Mouse (Mus musculus) frontal cortex, adult (tissue): ENCODE data around the gene Narfl.
"Not testable (repeated sequence)": the region's sequence is repeated elsewhere in the genome, so short reads cannot be mapped to it uniquely, and the experiment has no call there.

Experiments
- ATAC-seq: cut with Nextera tagmentation; 2 replicates; pipeline ENCODE4 v1.9.2; 2017; ENCODE audit warnings: mild to moderate bottlenecking, moderate library complexity, mixed read lengths; ENCODE audit not compliant: low TSS enrichment

Gene Narfl

DNA sequence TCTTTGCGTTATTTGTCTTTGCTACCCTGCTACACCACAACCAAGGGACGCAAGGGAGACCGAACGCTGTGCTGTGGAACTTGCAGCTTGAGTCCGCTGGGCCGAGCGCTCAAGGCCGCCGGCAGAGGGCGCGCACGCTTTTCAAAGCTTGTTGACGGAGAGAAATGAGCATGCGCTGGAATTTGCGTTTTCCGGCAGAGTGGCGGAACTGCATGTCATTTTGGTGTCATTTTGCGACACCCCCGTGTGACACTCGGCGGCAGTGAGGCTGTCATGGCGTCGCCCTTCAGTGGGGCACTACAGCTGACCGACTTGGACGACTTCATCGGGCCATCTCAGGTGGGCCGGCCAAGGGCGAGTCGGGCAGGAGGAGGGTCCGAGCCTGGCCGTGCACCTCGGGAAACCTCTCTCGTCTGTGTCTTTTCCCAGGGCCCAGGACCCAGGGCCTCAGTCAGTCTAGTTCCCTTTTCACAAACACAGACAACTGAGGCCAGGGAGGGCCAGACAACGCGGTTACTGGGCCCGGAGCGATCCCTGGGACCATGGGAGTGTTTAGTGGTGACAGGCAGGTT is at the start of gene Narfl:
Gene Narfl, plus strand, starts transcription at position 228 of the 572 bp plus-strand sequence.
- peak; percentile 95 for ATAC-seq

DNA sequence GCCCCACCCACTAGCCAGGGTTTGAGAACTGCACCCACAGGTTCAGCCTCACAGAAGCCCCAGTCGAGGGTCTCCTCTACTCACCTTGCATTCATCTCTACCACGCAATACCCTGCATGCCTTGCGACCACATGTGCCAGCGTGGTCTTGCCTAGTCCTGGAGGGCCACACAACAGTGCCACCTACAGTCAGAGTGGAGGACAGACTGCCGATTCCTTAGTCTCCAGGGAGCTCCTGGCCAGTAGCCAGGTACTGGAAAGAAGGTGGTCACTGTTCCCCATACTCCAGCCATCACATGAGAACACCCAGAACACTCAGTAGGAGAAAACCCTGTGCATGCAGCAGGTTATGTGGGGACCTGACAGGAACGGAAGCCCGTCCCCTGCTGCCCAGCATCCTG is 49.7 kb upstream of the Narfl start:
- no peak for ATAC-seq

DNA sequence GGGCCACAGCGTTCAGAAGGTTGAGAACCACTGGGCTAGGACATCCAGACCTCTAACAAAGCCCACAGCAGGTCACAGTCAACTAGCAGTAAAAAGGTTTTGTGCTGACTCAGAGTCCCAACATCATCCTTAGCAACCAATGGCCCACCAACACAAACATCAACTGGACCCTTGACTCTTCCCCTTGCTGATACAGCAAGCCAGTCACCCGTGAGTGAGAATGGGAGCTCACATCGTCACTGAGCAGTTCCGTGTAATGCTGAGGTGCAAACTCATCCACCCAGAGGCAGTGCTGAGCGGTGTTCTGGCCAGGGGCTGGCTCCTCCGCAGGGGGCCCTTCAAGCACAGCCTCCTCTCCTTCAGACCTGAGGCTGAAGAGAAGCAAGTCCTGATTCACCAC is 48.3 kb upstream of the Narfl start:
- ATAC-seq: no peak

DNA sequence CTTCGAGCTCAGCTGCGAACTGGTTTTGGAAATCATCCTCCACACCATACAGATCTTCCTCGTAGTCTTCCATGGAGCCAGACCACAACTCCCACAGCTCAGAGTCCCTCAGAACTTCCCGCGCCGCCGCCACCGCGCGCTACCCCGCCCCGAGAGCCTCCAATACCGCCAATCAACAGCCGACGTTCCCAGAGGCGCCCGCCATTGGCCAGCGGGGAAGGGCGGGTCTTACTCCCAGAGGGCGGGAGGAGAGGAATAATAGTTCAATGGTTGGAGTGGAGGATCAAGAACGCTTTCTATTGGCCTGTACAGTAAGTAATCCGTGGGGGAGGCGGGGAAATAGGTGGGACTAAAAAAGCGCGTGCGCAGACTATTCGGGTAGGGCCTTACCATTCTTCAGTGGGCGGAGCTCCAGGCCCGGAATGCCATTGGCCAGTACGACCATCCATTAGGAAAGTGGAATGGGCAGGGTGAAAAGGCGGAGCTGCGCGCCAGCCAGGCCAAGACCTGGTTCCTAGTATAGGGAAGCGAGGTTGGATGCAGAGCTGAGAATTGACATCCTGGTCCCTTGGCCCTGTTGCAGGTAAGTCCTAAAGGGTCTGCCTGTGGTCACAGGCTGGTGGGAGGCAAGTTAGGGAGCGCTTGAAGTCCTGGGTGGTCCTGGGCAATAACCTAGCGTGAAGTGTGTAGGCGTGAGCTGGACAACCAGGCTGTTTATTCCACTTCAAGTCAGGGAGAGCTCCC is 46.1 kb upstream of the Narfl start, which contains the start of the genes Chtf18 and Rpusd1:
Gene Chtf18, minus strand, starts transcription at position 155 of the 744 bp plus-strand sequence.
Gene Rpusd1, plus strand, starts transcription at position 406 of the 744 bp plus-strand sequence.
- ATAC-seq: peak; percentile 93

DNA sequence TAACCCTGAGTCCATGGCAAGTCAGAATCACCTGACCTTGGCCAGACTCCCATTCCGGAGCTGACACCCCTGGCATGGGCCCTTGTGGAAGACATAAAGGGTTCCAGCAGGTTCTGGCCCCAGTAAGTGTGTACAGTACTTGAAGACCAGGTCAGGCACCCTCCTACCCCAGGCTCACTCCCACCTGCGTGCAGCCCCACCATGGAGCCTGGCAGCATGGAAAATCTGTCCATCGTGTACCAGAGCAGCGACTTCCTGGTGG is 45.6 kb upstream of the Narfl start:
- 0 out of 2 replicates have a peak, but pooled peaks have one; percentile 4 for ATAC-seq

DNA sequence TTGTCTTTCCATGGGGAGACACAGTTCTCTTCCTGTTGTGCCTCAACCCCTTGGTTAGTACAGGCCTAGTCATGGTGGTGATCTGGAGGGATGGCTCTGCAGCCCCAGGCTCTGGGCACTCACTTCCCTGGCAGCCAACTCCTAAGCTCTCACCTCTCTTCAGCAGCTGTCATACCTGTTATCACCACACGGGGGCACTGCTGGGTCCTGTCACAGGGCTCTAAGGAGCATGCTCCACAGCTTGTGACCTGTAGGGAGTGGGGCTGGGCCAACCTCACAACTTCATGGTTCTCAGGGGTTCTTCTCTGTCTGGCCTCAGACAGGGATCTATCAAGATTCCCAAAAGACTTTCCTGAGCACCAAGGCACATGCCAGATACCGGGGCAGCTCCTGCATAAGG is 41.5 kb upstream of the Narfl start:
- ATAC-seq: peak; percentile 39

DNA sequence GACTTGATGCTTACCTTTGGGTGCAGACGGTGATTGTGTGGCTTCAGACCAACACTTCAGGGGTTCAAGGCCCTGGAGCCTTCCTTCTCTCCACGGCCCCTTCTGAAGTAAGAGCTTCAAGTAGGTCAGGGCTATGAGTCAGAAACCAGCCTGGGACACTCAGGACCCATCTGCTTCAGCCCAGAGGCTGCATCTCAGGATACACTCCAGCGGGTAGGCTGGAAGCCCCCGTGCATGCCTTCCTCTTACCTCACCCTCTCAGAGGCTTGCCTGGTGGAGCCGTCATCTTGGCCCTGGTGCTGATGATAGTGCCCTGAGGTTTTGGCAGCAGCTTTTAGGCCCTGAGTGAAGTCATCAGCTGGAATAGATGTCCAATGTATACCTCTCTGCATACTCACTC is 38.3 kb upstream of the Narfl start:
- ATAC-seq: no peak

DNA sequence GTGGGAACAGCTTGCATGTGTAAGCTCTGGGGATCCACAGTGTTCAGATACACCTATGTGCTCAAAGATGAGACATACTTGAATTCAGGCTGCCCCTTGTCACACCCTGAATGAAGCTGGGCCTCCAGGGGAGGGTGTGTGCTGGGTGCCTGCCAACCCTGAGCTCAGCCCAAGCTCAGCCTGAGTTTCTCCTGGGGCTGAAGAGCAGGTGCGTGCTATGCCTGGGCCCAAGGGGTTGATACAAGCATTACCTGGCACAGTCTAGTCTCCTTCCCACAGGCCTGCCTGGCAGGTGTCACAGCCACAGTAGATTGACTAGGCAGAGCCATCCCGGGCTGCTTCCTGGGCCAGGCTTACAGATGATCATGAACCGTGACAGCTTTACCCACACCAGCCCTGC is 37.8 kb upstream of the Narfl start, which contains the start of gene Mslnl:
Gene Mslnl, plus strand, starts transcription at position 298 of the 400 bp plus-strand sequence.
- ATAC-seq: no peak

DNA sequence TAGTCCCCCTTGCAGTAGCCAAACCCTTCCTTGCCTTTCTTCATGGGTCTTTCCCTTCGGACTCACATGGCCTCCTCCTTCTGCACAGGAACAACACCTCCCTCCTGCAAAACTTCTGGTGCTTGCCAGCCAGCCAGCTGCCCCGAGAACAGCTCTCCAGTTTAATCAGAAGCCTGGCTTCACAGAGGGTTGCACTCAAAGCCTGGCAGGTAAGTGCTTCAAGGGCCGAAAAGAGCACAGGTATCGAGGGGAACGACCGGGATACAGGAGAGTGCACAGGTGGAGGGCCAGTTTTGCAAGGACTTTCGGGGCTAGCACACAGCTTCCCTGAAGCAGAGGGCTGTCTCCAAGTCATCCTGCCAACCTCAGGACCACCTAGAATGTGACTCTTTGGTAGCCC is 34.7 kb upstream of the Narfl start:
- no peak; the same call in 1 of the 2 replicates for ATAC-seq

DNA sequence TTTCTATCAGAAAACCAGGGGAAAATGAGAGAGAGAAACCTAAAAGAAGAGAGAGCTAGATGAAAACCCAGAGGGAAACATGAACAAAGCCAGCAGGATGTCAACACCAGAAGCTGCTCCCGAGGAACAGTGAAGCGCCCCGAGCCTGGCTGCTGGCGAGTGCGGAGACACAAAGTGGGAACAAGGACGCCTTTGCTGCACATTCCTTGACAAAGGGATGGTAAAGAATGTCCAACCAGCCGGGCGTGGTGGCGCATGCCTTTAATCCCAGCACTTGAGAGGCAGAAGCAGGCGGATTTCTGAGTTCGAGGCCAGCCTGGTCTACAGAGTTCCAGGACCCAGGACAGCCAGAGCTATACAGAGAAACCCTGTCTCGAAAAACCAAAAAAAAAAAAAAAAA is 32.1 kb upstream of the Narfl start:
- ATAC-seq: not testable (repeated sequence)

DNA sequence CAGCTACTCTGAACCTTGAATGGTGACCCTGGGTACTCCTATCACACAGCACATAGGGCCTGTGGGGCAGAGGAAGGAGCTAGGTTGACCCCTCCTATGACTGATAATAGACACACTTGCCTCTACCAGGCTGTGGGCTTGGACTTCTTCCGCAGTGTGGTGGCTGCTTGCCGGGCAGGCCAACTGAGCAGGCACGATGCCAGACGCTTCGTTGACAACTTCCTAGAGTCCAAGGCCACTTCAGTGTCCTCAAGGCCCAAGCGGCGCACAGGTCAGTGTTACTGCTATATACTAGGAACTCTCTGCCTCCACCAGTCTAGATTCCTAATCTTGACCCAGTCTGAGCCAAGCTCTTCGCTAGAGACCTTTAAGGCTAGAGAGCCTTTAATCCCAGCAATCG is 29.7 kb upstream of the Narfl start:
- no peak for ATAC-seq

DNA sequence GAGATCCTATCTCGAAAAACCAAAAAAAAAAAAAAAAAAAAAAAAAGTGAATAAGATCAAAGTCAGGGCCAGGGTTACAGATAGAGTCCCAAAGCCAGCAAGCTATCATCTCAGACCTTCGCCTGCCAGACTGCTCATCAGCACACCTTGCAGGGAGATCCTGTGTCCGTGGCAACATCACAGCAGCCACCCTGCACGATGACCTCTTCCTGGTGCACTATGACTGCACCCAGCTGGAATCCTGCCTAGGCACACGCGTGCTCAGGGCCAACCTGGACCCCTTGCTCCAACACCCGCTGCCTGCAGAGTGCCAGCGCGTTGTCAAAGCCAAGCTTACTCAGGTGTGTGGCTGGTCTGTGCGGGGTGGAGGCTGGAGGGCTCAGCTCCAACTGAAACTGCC is 29.3 kb upstream of the Narfl start:
- no peak for ATAC-seq

DNA sequence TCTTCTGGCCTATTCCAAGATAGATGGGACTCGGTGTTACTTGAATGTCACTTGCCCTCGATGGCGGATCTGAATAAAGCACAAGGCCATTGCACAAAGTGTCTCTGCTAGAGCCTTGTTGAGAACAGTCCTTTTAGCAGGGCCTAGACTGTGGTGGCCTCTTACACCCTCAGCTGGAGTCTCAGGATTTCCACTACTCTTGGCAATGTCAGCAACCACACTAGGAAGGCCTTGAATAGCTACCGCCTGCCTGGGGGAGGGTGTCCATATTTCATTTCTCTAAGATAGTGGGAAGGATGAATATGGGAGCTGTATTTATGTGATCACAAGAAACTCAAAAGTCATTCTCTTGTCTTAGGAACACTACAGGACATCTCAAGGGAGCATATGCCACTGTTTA is 25.3 kb upstream of the Narfl start:
- ATAC-seq: no peak

DNA sequence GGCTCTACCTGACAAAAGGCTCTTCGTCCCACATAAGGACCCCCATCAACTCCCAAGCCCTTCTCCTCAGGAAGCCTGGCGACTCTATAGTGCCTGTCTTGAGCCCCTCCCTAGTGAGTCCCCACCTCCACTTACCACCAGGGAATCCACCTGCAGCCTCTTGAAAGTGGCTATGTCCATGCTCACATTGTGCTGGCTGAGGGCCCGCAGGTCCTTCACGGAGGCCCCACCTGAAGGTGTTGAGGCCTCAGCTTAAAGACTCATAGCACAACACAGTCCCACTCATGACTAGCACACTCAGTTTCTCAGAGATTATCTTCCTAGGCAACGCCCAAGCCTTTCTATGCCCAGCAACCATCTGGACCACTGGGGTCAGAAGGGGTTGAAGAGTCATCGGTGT is 24.3 kb upstream of the Narfl start:
- no peak for ATAC-seq

DNA sequence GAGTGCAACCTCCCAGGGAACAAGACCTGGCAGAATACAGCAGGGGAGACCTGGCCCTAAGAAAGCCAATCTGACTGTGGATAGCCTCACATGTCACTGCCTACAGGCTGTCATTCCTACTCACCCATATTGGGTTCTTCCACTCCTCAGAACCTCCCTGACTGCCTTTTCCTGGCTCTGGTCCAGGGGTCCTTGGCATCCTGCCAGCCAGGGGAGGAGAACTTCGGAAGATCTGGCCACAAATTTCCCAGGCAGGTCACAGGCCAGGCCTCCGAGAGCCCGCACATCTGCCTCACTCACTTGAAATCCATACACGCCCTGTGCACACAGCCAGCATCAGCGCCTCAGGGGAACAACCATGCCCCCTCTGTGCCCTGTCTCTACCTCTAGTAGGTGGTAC is 22.1 kb upstream of the Narfl start:
- no peak for ATAC-seq

DNA sequence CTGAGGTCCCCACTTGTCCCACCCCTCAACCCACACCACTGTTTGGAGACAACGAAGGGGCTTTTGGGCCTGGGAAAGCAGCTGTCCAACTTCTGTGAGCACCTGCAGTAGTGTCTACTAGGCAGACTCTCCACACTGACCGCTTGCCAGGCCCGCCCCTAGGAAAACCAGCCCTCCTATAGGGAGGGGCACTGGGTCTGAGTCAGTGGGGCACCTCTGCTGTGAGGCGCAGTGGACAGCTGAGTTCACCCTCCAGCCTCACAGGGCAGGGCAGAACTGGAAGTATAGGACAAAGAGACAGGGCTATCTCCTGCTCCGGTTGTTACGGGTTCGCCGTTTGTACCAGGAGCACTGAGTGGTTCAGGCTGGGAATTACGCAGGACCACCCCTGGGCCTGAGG is 19.3 kb upstream of the Narfl start, which contains the start of gene Msln:
Gene Msln, minus strand, starts transcription at position 138 of the 400 bp plus-strand sequence.
- no peak for ATAC-seq

DNA sequence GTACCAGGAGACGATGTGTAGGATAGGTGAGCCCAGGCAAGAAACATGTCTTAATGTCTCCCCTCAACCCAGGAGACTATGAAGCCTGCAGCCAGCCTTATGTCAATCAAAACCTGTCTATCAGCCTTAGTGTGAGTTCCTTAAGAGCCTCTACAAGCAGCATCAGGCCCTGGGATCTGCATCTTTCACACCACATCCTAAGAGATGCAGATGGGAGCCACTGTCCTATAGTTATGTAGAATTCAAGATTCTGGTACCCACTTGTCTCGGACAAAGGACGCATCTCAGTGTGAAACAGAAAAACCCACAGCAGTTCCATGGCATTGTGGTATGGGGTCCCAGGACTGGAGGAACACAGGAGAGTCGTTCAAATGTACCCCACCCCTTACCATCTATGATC is 18.5 kb upstream of the Narfl start:
- no peak for ATAC-seq

DNA sequence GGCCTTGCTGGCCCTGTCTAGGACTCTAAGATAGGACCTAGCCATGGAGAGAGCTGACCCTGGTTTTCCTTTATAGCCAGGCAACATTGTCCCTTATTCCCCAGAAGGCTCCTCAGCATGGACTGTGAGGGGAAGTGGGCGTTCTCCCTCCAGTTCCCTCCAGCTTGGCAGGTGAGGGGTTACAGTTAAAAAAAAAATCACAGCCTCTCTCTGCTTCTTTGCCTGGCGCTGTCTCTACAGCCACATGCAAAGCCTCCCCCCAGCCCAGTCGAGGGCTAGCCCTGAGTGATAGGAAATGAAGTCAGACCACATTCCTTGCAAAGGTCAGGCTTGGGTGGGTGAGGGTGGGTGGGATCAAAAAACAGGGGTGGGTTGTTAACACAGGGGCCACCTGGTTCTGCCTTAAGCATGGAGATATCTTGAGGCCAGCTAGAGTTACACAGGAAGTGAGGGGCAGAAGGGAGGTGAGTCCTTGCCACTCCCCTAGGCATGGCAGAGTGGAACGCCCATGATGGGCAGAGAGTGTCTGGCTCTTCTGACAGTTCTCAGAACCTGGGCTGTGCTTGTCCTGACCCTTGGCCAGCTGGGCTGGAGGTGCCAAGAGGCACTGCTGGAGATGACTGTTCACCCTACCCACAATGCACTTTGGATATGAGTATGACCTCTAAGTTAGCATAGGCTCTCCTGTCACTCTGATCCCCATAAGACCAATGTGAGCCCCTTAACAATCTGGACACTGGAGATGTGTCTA is 17.8 kb upstream of the Narfl start:
- no peak for ATAC-seq

DNA sequence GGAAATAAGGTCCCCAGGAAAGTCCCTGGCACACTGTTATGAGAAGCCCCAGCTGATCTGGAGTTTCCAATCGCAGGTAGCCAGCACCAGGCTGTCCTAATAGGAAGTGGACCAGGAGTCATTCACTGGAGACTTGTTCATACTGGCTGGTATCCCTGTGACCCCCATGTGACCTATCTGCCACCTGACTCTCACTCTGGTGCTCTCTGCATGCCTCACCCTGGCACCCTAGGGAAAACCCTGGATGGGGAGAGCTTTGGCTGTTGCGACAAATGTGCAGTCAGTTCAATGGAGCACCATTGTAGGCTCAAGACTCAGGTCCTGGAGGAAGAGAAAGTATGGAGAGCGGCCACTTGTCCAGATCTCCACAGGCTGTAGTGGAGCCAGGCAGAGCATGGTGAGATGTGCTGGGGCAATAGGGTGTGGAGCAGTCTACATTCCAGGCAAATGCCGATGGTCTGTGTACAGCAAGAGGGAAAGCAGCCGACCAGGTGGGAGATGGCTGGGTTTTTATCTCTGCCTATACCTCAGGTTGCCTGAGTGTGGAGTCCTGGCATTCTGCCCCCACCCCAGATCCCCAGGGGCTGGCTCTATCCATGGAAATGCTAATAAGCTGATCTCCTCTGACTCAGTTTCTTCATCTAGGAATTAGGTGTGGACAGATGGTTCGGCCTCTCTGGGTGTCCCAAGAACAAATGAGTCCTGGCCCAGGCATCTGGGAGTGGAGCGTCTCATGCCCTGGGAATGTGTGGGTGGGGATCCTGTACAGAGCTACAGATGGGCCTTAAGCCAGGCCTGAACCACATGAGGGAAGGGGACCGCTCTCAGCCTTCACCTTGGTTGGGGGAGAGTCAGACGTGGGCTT is 17.0 kb upstream of the Narfl start:
- ATAC-seq: no peak

DNA sequence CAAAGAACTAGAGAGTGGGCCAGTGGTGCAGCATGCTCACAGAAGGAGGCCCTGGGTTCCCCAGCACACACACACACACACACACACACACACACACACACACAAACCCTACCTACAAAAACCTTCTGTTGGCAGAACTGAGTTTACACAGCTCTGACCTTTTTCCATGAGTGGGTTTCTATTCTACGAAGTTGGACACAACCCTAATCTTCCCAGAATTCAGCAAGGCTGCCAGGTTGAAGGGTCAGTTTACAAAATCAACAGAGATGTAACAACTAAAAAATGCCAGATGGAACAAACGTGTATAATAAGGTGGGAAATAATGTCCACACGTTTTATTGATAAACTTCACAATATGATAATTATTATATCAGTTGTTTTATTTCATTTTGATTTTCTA is 15.9 kb upstream of the Narfl start:
- no peak for ATAC-seq

DNA sequence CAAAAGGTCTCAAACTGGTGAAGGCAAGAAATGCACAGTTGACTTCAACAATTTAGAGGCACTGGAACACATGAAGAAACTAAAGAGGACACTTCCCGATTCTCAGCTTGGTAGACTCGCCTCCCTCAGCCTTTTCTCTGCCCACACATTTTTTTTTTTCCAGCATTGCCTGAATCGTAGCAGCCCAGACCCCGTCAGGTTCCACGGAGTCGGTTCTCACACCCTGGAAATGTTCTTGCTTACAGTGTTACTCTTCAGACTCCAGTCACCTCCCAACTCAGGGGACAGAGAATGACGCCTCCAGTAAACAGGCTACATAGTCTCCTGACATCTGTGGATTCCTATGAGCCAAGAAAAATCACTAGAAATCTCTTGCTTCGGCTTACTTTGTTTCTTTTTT is 13.4 kb upstream of the Narfl start:
- ATAC-seq: peak; percentile 75

DNA sequence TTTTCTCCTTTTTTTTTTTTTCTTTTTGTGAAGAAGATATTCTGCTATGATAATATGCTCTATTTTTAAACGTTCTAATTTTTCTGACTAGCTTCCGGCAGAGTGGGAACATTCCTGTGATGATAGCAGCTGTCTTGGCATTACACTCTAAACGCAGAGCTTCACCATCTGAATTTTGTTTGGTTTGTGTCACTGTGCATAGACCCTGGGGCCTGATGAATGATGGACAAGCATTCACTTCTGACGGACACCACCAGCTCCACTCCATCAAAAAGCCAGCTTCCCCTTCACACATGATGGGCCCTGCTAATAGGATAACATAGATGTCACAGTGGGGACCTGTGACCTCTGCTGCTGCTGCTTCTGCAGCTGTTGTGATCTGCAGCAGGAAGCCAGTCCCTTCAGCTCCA is 12.0 kb upstream of the Narfl start:
- peak; percentile 88 for ATAC-seq
